Mouse (Mus musculus) embryonic facial prominence, embryonic 11.5 days (tissue): ENCODE results near the gene Kdm5c. TPM values are rescaled to one million over a fixed set of nuclear protein-coding genes. Genes with fewer than 3 reads are reported as not detected.

ENCODE experiments used
- ATAC-seq: fragments of 200-750 bp; cut with Nextera tagmentation; replicated peaks from 2 replicates; pipeline ENCODE4 v1.8.0; 2017; ENCODE audit warnings: low read depth; ENCODE audit not compliant: insufficient number of reproducible peaks, low FRiP score, low TSS enrichment
- DNase-seq: peaks from one replicate; pipeline ENCODE4 v3.0.0-alpha.2; 2015; ENCODE audit warnings: low spot score
- H3K27ac ChIP-seq: fragments of 300-500 bp; sonication (generic); replicated peaks from 2 replicates; pipeline ENCODE4 v1.5.1; 2014; ENCODE audit warnings: mild to moderate bottlenecking, low read depth, low read length, control low read depth
- H3K27me3 ChIP-seq: fragments of 300-500 bp; sonication (generic); 2 replicates; pipeline ENCODE4 v1.6.1; 2014; ENCODE audit warnings: mild to moderate bottlenecking, low read length, moderate library complexity, mixed read lengths; ENCODE audit not compliant: control insufficient read depth, insufficient read depth
- H3K36me3 ChIP-seq: fragments of 300-500 bp; sonication (generic); replicated peaks from 2 replicates; pipeline ENCODE4 v1.6.1; 2014; ENCODE audit warnings: low read depth, mild to moderate bottlenecking, low read length, moderate library complexity, mixed read lengths; ENCODE audit not compliant: control insufficient read depth, insufficient read depth
- H3K4me1 ChIP-seq: fragments of 300-500 bp; sonication (generic); 2 replicates; pipeline ENCODE4 v1.6.1; 2014; ENCODE audit warnings: low read length, mixed read lengths; ENCODE audit not compliant: control insufficient read depth, insufficient read depth
- H3K4me2 ChIP-seq: fragments of 300-500 bp; sonication (generic); 2 replicates; pipeline ENCODE4 v1.6.1; 2014; ENCODE audit warnings: low read depth, mild to moderate bottlenecking, control low read depth, low read length, moderate library complexity
- H3K4me3 ChIP-seq: fragments of 300-500 bp; sonication (generic); 2 replicates; pipeline ENCODE4 v1.5.1; 2014; ENCODE audit warnings: low read depth, low read length, control low read depth
- H3K9ac ChIP-seq: fragments of 300-500 bp; sonication (generic); replicated peaks from 2 replicates; pipeline ENCODE4 v1.6.1; 2014; ENCODE audit warnings: mild to moderate bottlenecking, control low read depth, low read length
- H3K9me3 ChIP-seq: fragments of 300-500 bp; sonication (generic); replicated peaks from 2 replicates; pipeline ENCODE4 v1.6.1; 2016; ENCODE audit warnings: mild to moderate bottlenecking, low read length, inconsistent platforms, mixed read lengths; ENCODE audit not compliant: control insufficient read depth
- WGBS: fragments of 180-500 bp; shearing (Covaris S2); extraction: QIAGEN DNeasy Blood & Tissue Kit; methylation state at CpG from one replicate; pipeline ENCODE4 v1.1.7; 2014; 5-methylcytosine and 5-hydroxymethylcytosine counted together
- polyA plus RNA-seq: library from polyadenylated mRNA; unstranded; fragments of >200 nt; fragmentation: Nextera tagmentation; extraction: Ambion mirVana; gene quantifications from 2 replicates; pipeline ENCODE4 v1.2.1, GENCODE M21; 2014

Gene Kdm5c
- polyA plus RNA-seq, 1 experiment from 2014 or later: 23.6 TPM

DNA sequence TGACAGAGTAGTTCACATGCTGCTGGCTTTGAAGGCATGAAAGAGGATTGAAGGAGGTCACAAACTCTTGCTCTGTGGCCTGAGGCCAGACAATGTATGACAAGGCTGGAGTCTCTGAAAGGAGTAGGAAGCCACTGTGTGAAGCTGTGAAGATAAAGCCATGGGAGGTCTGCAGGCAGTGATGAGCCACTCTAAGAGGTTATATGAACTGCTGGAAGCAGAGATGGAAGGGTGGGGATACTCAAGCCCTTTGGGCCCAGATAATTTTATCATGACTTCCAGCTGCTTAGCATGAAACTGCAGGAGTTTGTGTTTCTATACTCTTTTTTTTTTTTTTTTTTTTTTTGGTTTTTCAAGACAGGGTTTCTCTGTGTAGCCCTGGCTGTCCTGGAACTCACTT, 74.6 kb downstream of the Kdm5c start:
- H3K27me3 ChIP-seq: no peaks in the 10 kb centered on the region
- no peak for DNase-seq
- no peaks in the 10 kb centered on the region for H3K36me3 ChIP-seq
- no peak overlapping the region for H3K4me2 ChIP-seq
- H3K9ac ChIP-seq: no peak overlapping the region
- no peak overlapping the region for H3K27ac ChIP-seq
- no peak for ATAC-seq
- no peak overlapping the region for H3K4me3 ChIP-seq
- H3K4me1 ChIP-seq: no peaks in the 10 kb centered on the region
- H3K9me3 ChIP-seq: no peaks in the 10 kb centered on the region

DNA sequence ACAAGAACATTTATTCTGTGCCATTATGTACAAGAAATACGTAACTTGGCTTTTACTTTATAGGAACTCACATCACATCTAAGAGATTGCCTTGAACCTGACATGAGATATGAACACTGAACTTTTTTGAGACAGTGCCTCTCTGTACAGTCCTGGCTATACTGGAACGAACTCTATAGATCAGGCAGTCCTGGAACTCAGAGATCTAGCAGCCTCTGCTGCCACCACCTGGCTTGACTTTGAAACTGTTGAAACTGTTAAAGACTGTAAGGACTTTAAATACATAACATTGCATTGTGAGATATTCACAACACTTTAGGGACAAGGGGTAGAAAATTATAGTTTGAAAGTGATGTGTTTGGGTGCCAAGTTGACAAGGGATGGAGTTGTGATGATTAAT, 75.1 kb downstream of the Kdm5c start:
- DNase-seq: peak; percentile 41

DNA sequence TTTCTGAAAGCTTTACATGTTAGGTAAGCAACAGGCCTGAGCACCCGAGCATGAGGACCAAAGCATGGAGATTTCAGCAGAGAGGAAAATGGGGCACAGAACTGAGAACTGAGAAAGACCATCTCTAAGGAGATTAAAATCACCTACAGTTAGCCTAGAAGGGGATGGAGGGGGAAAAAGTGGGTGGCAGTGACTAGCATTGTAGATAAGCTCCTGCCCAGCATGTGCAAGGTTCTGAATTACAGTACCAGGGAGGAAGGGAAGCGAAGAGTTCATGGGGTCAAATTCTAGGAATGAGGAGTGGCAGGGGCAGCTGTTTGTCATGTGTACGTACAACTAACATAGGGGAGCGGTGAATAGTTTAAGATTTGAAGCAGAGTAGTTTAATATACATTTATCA, 87.7 kb downstream of the Kdm5c start:
- H3K27ac ChIP-seq: no peak overlapping the region
- ATAC-seq: no peak
- H3K9me3 ChIP-seq: no peaks in the 10 kb centered on the region
- no peak for DNase-seq
- 83% methylated on average over 4 of the region's 4 CpGs for WGBS
- no peak overlapping the region for H3K4me2 ChIP-seq
- no peaks in the 10 kb centered on the region for H3K4me1 ChIP-seq
- H3K36me3 ChIP-seq: no peaks in the 10 kb centered on the region
- H3K9ac ChIP-seq: no peak overlapping the region
- H3K27me3 ChIP-seq: no peaks in the 10 kb centered on the region
- H3K4me3 ChIP-seq: no peak overlapping the region

More for the DNA sequence above, 75.1 kb downstream of the Kdm5c start:
- Histone ChIP-seq H3K4me2 (no peak overlapping the region), H3K27ac (no peak overlapping the region), H3K4me3 (no peak overlapping the region), H3K27me3 (no peaks in the 10 kb centered on the region), H3K36me3 (no peaks in the 10 kb centered on the region), H3K4me1 (no peaks in the 10 kb centered on the region), H3K9ac (no peak overlapping the region), H3K9me3 (no peaks in the 10 kb centered on the region)
- WGBS: 73% methylated on average over 2 of the region's 2 CpGs
- ATAC-seq: no peak

DNA sequence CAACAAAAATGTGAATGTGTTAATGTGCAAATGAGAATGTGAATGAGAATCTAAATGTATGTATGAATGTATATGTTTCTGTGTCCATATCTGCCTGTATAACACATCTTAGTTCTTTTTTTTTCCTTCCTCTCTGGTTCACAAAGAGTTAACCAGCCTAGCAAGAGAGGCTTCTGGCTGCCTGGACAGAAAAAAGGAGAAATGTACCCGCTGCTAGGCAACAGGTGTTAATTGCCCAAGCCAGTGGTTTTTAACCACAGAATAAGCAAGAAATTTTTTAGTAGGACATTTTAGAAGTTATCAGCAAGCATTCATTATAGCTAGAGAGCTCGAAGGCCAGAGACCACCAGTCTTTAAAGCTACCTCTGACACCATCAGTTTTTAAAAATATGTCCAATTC, 90.0 kb downstream of the Kdm5c start:
- H3K27ac ChIP-seq: no peak overlapping the region
- H3K9ac ChIP-seq: no peak overlapping the region
- DNase-seq: no peak
- no peaks in the 10 kb centered on the region for H3K36me3 ChIP-seq
- H3K27me3 ChIP-seq: peaks cover 2% of the 10 kb centered on the region; the same call in 1 of the 2 replicates
- H3K4me2 ChIP-seq: no peak overlapping the region
- no peaks in the 10 kb centered on the region for H3K4me1 ChIP-seq
- no peak for ATAC-seq
- WGBS: 51% methylated on average over 2 of the region's 2 CpGs
- H3K9me3 ChIP-seq: no peaks in the 10 kb centered on the region
- H3K4me3 ChIP-seq: no peak overlapping the region

DNA sequence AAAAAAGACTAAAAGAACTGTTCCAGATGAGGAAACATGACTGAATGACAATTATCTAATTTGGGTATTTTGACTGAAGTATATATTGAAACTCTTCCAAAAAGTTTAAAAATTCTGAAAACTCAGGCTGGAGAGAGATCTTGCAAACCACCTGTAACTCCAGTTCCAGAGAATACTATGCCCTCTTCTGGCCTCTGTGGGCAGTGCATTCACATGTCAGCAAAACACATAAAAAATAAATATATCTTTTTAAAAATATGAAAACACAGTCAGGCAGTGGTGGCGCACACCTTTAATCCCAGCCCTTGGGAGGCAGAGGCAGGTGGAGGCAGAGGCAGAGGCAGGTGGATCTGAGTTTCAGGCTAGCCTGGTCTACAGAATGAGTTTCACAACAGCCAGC, 90.8 kb downstream of the Kdm5c start:
- no peak overlapping the region for H3K4me2 ChIP-seq
- H3K4me1 ChIP-seq: no peaks in the 10 kb centered on the region
- H3K36me3 ChIP-seq: no peaks in the 10 kb centered on the region
- ATAC-seq: no peak
- no peaks in the 10 kb centered on the region for H3K9me3 ChIP-seq
- WGBS: 97% methylated on average over 1 of the region's 1 CpGs
- no peak overlapping the region for H3K4me3 ChIP-seq
- peaks cover 2% of the 10 kb centered on the region; the same call in 1 of the 2 replicates for H3K27me3 ChIP-seq
- H3K9ac ChIP-seq: no peak overlapping the region
- DNase-seq: no peak
- no peak overlapping the region for H3K27ac ChIP-seq

Other genes with a start within 250 kb of the Kdm5c start
- gene Hsd17b10, start 231.2 kb upstream of the Kdm5c start, polyA plus RNA-seq: 242 and 246 TPM in 2 replicates
- 5.7 and 5.9 TPM in 2 replicates for gene Ribc1, start 216.7 kb upstream of the Kdm5c start, polyA plus RNA-seq
- 132 and 142 TPM in 2 replicates for gene Smc1a, start 216.6 kb upstream of the Kdm5c start, polyA plus RNA-seq
- 2.0 and 2.7 TPM in 2 replicates for gene Iqsec2, start 88.8 kb upstream of the Kdm5c start, polyA plus RNA-seq
- 15.2 and 20.8 TPM in 2 replicates for gene Kantr, start 94.5 kb downstream of the Kdm5c start, polyA plus RNA-seq
- 24.7 and 25.2 TPM in 2 replicates for gene Tspyl2, start 109.4 kb downstream of the Kdm5c start, polyA plus RNA-seq
- 5.2 and 6.4 TPM in 2 replicates for gene Gpr173, start 135.7 kb downstream of the Kdm5c start, polyA plus RNA-seq